Mouse (Mus musculus): Measurements from ENCODE around the gene Clec11a.
"Not testable (repeated sequence)": the region's sequence is repeated elsewhere in the genome, so short reads cannot be mapped to it uniquely, and the experiment has no call there.

The Clec11a gene

DNA sequence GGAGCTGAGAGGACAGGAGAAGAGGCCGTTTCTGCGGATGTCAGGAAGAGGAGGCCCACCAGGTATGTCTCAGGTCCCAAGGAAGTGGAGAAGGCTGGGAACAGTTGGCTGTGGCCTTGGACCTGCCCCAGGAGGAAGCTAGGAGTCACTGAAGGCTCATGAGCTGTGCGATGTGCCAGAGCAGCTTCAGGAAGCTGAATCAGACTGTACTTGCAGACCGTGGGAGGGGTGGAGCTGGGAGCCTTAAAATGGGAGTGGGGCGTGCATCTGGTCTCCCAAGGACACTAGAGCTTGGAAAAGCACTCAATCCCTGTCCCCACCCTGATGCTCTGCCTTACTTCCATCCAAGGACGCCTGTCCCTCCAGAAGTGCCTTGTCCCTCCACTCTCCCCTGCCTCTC, 19.9 kb upstream of the Clec11a start:
- no peak for DNase-seq (ENCODE audit: extremely low read depth, insufficient read length, low spot score)

DNA sequence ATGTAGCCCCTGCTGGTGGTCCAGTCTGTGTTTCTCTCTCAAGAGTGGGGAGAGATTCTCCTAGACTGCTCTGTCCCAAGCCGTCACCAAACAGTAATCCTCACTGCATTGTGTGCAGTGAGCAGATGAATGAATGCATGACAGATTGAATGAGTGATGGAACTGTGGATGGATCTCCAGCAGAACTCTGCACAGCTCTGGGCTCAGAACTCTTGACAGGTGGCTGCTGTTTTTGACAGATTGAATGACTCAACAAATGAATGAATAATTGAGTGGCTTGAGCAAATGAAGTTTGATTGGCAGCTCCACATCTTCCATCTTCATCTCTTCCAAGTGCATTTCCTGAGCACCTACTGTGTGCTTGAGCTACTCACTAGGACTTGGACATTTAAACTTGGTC, 15.6 kb upstream of the Clec11a start:
- DNase-seq (ENCODE audit: extremely low read depth, insufficient read length, low spot score) = no peak

DNA sequence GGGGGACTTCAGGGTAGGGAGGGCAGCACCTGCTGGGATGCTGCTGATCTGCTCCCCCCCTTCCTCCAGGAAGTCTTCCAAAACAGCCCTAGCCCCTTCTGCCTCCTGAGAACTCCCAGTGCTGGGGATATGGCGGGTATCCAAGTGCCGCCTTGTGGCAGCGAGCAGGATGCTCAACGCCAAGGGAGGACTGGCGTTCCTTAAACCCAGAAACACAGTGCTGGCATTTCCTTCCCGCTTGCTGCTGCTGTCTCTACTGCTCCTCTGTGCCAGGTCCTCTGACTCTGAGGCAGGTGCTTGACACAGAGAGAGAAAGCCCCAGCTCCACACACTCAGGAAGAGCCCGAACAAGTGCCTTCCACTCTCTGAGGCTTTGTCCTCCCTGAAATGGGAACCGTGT, 14.2 kb upstream of the Clec11a start:
- DNase-seq (ENCODE audit: extremely low read depth, insufficient read length, low spot score) = no peak

DNA sequence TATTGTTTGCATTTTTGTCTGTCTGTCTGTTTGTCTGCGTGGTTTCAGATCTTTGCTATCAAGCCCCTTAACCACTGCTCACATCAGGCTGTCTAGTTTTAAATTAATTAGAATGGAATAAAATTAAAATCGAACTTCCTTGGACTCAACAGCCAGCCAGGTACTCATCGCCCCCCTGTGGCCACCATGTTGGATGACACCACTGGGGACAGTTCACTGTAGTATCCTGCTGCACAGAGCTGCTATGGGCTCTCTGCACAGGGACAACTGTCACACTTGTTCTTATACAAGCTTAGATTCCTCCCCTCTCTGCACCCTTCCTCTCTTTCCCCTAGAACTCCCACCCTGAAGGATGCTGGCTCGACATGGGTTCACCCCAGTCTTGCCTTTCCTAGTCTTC, 11.2 kb upstream of the Clec11a start:
- DNase-seq (ENCODE audit: extremely low read depth, insufficient read length, low spot score) = no peak

DNA sequence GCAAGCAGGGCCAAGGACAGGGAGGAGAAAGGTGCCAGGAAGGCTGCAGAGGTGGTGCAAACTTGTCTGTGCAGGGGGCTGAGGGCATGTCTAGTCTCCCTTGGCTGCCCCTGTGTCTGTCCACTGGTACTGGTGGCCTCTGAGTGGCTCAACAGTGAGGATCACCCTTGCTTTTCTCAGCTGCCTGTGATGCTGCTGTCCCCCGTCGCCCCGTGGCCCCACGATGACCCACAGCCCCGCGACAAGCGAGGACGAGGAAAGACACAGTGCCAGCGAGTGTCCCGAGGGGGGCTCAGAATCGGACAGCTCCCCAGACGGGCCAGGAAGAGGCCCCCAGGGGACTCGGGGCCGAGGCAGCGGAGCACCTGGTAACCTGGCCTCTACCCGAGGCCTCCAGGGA, 5.8 kb upstream of the Clec11a start:
- no peak for DNase-seq (ENCODE audit: extremely low read depth, insufficient read length, low spot score)

DNA sequence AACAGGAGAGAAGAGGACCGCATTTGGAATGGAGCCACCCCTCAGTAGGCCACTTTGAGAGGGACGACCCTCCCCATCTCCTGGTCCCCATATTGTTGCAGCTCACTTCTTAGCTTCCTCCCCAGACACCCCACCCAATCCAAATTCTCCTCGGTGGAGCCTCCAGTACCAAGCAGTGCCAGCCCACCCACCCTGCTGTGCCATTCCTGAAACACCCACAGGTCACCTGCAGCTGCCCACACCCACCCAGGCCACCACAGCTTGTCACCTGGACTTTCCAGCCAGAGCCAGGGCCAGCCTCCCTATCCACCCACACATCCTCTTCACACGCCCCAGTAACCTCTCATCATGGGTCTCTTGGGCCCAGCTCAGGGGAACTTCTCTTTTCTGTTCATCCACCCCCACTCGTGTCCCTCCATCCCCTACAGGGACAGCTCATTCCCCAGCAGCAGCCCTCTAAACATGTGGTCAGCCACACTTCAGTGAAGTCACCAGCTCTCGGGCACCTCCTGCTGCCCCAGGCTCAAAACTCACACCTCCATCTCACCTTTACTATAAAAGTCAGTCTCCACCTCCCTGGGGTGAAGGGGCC, 5.1 kb upstream of the Clec11a start:
- DNase-seq (ENCODE audit: extremely low read depth, insufficient read length, low spot score) = no peak

DNA sequence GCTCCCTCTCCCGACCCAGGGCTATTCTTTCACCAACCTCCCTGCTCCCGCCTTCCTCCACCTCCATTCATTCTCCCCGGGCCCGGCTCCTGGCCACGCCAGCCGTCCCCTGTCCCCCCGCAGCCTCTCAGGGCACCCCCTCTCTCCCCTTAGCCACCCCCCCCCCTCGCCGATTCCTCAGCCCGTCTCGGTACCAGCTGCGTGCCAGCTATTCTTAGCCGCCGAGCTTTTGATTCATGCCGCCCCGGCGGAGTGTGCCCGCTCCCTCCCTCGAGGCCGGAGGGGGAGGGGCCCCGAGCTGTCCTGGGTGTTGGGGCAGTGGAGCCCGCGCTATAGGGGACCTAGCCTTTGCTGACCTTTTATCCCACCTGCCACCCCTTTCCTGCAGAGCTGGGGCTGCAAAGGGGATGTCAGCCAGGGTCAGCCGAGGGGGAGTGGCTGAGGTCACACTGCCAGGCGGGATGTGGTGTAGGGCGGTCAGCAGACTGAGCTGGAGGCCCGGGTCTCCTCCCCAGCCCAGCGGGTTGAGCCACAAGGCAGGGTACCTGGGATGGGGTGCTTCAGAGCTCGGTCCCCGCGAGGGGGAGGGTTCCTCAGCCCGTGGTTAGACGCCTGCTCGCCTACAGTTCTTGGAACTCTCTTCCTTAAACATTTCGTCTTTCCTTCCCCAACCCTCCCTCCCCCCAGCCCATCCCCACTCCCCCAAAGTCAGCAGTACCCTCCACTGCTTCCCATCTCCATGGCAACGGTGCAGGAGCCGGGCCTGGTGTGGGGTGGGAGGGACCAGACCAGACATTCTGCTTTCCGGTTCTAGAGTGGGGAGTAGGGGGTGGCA, 4.4 kb upstream of the Clec11a start:
- DNase-seq (ENCODE audit: extremely low read depth, insufficient read length, low spot score) = no peak

DNA sequence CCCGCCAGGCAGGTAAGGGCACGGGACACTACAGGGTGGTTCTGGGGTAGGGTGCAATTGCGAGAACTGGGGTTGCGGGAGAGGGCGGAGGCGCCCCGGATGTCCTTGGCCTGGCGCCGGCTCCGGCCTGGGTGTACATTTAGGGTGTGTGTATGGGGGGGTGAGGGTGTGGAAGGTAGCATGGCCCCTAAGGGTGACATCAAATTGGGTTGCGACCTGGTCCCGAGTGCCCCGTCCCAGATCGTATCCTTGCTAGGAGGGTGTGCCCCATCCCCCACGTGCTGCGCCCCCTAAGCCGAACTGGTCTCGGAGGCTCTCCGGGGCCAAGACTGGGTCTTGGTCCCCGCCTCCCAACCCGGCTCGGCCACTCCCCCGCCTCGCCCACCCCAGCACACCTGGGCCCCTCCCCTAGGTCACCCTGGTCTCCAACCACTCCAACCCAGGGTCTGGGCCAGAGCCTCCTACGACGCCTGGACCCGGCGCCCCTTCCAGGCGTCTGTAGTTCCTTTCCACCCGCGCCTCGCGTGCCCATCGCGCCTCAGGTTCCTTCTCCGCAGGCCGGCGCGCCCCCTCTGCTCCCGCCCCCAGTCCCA, 3.7 kb upstream of the Clec11a start:
- DNase-seq (ENCODE audit: extremely low read depth, insufficient read length, low spot score) = no peak

DNA sequence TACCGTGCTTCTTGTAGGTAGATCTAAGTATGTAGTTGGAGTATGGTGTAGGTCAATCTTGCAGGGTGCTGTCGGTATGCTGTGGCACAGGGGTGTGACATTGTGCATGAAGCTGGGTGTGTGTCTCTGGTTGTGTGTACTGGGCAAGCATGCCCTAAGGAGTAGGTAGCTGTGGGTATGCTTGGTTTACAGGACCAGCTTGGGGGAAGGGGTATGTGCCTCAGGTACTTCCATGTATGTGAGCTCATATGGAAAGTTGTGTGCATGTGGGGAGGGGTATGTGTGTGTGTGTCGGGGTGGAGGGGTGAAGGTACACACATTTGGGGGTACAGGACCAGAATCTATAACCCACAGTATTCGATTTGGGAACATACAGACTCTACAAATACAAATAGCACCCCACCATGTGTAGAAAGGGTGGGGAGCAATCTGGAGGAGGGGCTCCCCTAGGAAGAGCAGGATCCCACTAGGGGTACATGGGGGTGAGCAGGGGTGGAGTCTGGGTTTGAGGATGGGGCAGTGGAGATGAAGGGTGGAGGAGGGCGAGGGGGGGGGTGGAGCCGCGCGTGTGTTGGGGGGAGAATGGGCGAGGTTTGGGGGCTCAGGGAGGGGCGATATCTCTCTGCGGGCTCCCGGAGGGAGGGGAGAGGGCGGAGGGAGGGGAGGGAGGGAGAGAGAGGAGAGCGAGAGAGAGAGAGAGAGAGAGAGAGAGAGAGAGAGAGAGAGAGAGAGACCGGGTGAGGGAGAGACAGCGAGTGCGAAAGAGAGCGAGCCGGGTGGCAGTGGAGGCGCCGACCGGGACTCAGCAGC, 3.0 kb upstream of the Clec11a start, which contains the start of gene Shank1:
Gene Shank1 (plus strand): TSS at position 779 of the 810 bp plus-strand sequence.
- no peak for DNase-seq (ENCODE audit: extremely low read depth, insufficient read length, low spot score)

DNA sequence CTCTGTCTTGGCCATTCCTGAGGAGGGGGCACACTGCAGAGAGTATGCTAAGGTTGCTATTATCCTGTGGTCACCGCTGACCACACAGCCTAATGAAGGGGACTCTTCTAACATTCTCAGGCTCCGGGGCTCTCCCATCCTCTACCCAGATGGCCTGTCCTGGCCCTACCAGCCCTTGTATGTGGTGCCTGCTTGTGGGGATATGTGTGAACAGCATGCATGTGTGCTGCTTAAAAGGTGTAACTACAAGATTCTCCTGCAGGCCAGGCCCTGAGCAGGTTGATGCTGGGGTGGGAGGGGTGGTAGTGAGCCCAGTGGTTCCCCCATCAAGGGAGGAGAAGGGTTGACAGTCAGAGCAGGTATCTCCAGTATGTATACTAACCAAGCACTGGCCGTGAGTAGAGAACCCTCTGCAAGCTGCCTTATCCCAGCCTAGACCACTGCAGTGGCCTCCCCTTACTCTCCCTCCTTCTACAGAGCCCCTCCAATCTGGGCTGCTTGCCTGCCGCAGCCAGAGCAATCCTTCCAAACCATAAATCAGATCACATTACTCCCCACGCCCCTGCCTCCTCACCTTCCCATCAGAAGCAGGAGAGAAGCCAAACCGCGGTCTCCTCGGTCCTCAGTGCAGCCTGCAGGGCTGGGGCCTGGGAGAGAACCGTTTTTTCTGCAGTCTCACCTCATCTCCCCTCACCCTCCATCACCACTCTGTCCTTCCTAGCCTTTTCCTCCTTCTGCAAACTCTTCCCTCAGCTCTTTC, 739 bp upstream of the Clec11a start:
- DNase-seq (ENCODE audit: extremely low read depth, insufficient read length, low spot score) = no peak

DNA sequence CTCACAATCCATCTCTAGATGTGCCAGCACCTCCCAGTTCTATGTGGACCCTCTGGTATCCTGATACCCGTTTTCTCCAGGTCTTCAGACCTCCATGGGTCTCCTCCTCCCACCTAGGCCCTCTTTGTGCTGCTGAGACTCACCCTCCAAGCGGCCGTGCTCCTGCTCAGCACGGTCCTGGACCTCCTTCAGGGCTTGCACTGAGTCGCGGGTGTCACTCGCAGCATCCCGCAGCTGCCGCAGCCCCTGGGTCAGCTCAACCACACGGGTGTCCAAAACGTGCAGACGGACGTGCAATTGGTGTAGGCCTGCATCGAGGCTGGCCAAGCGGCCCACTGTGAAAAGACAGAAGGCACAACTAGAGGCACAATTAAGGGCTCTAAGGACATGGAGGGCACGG, 1.0 kb downstream of the Clec11a start:
- DNase-seq (ENCODE audit: extremely low read depth, insufficient read length, low spot score) = no peak

DNA sequence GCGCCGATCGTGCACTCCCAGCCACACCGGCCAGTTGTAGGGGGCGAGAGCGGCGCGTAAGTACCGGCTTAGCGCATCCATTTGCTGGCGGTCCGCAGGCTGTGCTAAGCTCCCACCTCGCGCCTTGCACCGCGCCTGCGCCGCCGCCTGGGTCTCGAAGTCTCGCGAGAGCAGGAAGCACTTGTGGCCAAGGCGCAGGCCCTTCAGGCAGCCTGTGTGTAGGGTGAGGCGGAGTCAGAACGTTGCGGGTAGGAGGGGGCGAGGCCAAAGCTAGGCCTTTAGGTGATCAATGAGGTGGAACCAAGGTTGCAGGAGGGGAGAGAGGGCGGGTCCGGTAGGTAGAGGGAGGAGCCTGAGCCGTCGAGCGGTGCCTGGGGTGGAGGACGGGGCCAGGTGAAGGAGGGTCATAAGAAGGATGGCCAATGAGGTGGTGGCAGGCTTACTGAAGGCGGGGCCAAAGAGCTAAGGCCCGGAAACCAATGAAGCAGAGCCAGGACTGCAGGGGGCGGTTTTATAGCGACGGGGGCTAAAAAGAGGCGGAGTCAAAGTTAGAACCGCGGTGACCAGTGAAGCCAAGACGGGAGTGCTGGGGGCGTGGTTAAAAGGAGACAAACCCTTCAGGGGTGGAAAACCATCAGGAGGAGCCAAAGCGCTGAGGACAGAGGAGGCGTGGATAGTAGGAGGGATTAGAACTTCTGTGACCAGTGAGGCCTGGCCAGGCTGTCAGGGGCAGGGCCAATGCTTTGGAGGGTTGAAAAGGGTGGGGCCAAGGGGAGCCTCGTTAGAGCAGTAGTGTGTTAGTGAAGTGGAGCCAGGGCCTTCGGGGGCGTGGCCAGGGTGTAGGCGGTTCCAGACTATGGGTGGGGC, 1.7 kb downstream of the Clec11a start:
- peak; percentile 100 for DNase-seq (ENCODE audit: extremely low read depth, insufficient read length, low spot score)

DNA sequence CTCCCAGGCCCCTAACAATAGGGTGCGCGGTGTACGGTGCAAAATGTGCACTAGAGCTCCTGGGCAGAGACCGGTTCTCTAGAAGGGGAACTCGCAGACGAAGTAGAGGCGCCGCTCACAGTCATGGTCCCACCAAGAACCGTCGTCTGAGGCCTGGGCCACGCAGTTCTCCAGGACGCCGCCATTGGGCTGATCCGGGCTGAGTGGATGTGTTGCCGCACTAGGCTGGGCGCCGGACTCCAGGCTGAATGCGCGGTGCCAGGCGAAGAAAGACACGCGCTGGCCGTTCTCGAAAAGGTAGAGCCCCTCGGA, 2.3 kb downstream of the Clec11a start:
- DNase-seq (ENCODE audit: extremely low read depth, insufficient read length, low spot score) = no peak

DNA sequence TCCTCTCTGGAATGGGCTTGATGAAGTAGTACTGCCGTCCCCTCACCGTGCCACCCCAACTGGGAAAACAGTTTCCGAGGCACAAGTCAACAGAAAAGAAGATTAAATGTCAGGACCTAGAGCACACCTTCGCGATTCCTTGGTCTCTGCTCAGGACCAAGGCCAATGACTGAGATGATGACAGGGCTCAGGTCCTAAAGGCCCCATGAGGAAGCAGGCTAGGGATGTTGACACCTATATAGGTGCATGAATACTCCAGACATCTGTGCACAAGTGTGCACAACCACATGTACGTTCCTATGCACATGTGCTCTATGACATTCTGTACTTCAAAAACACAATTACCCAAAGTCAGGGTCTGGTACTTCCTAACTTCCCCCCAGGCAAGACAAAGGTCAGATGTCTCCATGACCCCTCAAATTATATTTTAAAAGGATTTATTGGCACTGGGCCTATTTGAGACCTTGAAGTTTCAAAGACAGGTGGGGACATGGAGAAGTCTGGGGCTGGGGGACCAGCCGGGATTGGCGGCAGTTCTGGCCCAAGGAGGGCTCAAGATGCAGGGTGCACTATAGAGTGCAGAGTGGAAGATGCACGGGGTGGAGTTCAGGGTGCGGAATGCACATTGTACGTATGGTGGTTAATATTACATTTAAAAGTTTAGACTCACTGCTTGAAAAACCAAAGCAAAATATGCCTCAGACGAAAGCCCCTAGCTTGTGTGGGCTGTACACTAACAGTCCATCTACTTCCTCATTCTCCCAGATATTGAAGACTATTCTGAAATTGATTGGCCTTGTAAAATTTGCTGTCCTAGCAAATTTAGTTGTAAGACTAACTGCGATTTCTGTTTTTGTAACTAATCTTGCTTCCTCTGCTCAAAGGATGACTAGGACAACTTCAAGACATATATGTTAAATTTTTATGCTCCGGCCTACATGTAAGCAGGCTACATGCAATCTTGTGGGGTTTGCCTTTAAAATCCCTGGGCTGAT, 3.1 kb downstream of the Clec11a start:
- DNase-seq (ENCODE audit: extremely low read depth, insufficient read length, low spot score) = no peak

DNA sequence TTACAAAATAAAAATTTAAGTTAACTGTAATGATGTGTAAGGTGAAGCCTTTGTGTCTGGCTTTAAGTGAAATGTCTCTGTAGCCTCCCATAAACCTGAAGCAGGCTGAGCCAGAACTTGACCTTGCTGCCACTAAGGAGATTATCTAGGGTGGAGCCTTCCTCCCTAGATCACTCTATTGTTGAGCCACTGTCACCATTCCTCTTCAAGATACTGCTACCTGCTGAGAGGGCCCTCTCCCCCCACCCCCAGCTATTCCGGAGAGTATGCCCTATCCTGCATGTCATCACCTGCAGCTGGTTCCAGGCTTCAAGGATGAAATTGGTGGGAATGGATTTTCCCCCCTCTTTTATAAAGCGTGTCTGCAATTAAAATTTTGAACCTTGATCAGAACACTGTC, 9.2 kb downstream of the Clec11a start:
- not testable (repeated sequence) for DNase-seq (ENCODE audit: extremely low read depth, insufficient read length, low spot score)

DNA sequence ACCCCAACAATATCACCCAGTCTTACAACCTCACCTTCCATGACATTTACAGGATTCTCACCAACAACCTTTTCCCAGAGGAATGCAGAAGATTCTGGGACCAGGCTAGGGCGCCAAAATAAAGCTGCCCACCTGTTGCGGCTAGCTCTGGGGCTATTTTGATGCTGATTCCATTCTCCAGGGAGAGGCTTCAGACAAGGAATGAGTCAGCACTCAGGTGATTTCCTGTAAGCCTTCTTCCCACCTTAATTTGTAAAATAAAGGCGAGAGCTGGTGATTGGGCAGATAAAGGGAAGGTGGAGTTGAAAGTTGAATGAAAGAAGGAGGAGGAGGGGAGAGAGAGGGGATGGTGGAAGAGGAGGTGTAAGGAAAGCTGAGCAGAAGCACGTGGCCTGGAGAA, 15.3 kb downstream of the Clec11a start:
- no peak for DNase-seq (ENCODE audit: extremely low read depth, insufficient read length, low spot score)

DNA sequence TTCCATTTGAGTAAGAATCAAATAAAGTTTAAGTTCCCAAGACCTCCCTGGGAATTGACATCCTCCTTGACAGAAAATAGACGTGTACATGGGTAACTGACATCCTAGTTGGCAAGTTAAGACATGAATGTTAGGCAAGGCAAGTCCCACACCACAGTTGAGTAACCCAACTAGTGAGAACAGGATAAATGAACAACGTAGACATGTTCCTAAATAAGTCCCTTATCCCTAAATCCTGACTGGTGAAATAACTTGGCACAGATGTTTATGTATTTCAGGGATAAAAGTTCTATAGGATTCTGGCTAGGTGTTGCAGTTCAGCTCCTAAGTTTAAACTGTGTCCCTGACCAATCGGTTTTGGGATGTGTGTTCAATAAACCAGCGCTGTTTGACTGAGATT, 15.7 kb downstream of the Clec11a start:
- DNase-seq (ENCODE audit: extremely low read depth, insufficient read length, low spot score) = no peak

DNA sequence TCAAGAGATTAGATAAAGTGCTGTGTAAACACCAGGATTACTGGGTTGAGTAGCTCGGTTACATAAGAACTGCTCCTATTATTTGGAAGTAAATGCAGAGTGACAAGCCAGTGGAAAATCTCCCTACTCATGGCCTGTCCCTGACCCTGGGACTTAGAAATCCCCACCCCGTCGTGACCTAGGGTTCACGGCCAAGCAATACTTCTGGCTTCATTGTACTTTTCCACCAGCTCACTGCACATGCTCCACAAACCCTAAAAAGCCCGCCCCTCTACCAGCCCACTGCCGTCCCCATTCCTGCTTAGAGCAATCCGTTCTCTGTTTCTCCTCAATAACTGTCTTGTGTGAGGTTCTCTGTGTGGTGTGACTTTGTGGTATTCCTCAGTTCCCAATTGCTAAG, 18.9 kb downstream of the Clec11a start:
- no peak for DNase-seq (ENCODE audit: extremely low read depth, insufficient read length, low spot score)

DNA sequence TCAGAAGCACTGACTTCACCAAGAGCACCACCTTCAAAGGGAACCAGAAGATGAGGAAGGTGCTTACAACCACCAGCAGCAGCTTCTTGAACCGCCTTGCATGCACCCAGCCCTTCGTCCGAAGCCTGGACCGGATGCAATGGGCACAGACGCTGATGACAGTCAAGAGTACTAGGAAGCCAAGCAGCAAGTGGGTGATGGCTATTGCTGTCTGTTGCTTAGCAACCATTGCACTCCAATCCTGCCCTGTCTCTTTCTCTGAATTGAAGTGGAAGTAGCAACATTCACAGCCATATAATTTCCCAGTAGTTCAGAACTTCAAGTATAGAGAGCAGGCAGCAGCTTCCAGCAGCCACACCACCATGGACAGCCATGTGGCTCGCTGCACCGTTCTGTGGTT, 25.1 kb downstream of the Clec11a start:
- no peak for DNase-seq (ENCODE audit: extremely low read depth, insufficient read length, low spot score)
